Mouse (Mus musculus) intestine, embryonic 16.5 days (tissue): ENCODE results near the gene Elovl3. TPM values are rescaled to one million over a fixed set of nuclear protein-coding genes. Genes with fewer than 3 reads are reported as not detected.
"Not testable (repeated sequence)": the region's sequence is repeated elsewhere in the genome, so short reads cannot be mapped to it uniquely, and the experiment has no call there.

Source experiments
- ATAC-seq: fragments of 200-750 bp; cut with Nextera tagmentation; 2 replicates; pipeline ENCODE4 v1.8.0; 2017; ENCODE audit warnings: moderate TSS enrichment, moderate library complexity
- H3K27ac ChIP-seq: fragments of 300-500 bp; sonication (generic); 2 replicates; pipeline ENCODE4 v1.5.1; 2014; ENCODE audit warnings: mild to moderate bottlenecking, low read length
- H3K27me3 ChIP-seq: fragments of 300-500 bp; sonication (generic); replicated peaks from 2 replicates; pipeline ENCODE4 v1.6.1; 2014; ENCODE audit warnings: low read length, control low read depth, mixed read lengths; ENCODE audit not compliant: control insufficient read depth, insufficient read depth
- H3K36me3 ChIP-seq: fragments of 300-500 bp; sonication (generic); 2 replicates; pipeline ENCODE4 v1.6.1; 2014; ENCODE audit warnings: low read length, control low read depth; ENCODE audit not compliant: control insufficient read depth, insufficient read depth
- H3K4me1 ChIP-seq: fragments of 300-500 bp; sonication (generic); 2 replicates; pipeline ENCODE4 v1.6.1; 2014; ENCODE audit warnings: low read length, control low read depth, mixed read lengths; ENCODE audit not compliant: control insufficient read depth, insufficient read depth
- H3K4me2 ChIP-seq: fragments of 300-500 bp; sonication (generic); 2 replicates; pipeline ENCODE4 v1.6.1; 2014; ENCODE audit warnings: low read depth, low read length, control low read depth
- H3K4me3 ChIP-seq: fragments of 300-500 bp; sonication (generic); 2 replicates; pipeline ENCODE4 v1.5.1; 2014; ENCODE audit warnings: mild to moderate bottlenecking, low read length
- H3K9ac ChIP-seq: fragments of 300-500 bp; sonication (generic); 2 replicates; pipeline ENCODE4 v1.6.1; 2014; ENCODE audit warnings: low read depth, low read length
- H3K9me3 ChIP-seq: fragments of 300-500 bp; sonication (generic); 2 replicates; pipeline ENCODE4 v1.6.1; 2016; ENCODE audit warnings: low read length, control low read depth; ENCODE audit not compliant: control insufficient read depth
- WGBS: fragments of 180-500 bp; shearing (Covaris S2); extraction: QIAGEN DNeasy Blood & Tissue Kit; methylation state at CpG from one replicate; pipeline ENCODE4 v1.1.7; 2014; 5-methylcytosine and 5-hydroxymethylcytosine counted together
- polyA plus RNA-seq: library from polyadenylated mRNA; unstranded; fragments of >200 nt; fragmentation: Nextera tagmentation; extraction: Ambion mirVana; gene quantifications from 2 replicates; pipeline ENCODE4 v1.2.1, GENCODE M21; 2015

Elovl3 gene
- polyA plus RNA-seq, 1 experiment from 2014 or later: not detected

- not testable (repeated sequence) for H3K36me3 ChIP-seq, H3K4me3 ChIP-seq, H3K4me2 ChIP-seq, H3K27ac ChIP-seq, H3K9me3 ChIP-seq, H3K9ac ChIP-seq, ATAC-seq, H3K4me1 ChIP-seq
- peaks cover 30% of the 10 kb centered on the region for H3K27me3 ChIP-seq
- WGBS: 69% methylated on average over 6 of the region's 6 CpGs
Observed at GRCm38 (mm10) chr19:46129737-46130136, 2.0 kb upstream of the Elovl3 start.

DNA sequence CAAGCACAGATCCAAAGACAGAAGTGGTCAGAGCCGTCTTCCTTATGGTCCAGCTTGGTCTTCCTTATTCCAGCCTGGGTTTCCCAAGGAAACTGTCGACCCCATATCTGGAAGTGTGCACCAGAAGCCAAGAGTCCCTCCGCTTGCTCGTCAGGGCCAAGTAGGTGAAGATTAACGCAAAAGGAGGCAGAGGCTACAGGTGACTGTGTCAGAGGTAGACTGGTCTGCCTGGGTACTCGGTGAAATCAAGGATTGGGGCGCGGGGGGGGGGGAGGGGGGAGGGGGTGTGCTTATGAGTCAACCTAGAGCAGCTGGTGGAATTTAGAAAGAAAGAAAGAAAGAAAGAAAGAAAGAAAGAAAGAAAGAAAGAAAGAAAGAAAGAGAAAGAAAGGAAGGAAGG lies 414 bp upstream of the Elovl3 start:
- no peak overlapping the region for H3K27ac ChIP-seq
- H3K9me3 ChIP-seq: no peaks in the 10 kb centered on the region
- no peak for ATAC-seq
- H3K36me3 ChIP-seq: no peaks in the 10 kb centered on the region
- peak overlapping the region; percentile 35 for H3K4me3 ChIP-seq
- no peak overlapping the region for H3K9ac ChIP-seq
- 6% methylated on average over 8 of the region's 8 CpGs for WGBS
- peak overlapping the region; percentile 54 for H3K4me2 ChIP-seq
- peaks cover 40% of the 10 kb centered on the region for H3K27me3 ChIP-seq
- H3K4me1 ChIP-seq: peaks cover 12% of the 10 kb centered on the region

- Histone ChIP-seq H3K9me3 (no peaks in the 10 kb centered on the region), H3K4me3 (no peak overlapping the region), H3K4me2 (no peak overlapping the region), H3K27ac (no peak overlapping the region), H3K4me1 (peaks cover 21% of the 10 kb centered on the region), H3K9ac (no peak overlapping the region), H3K36me3 (no peaks in the 10 kb centered on the region), H3K27me3 (peaks cover 49% of the 10 kb centered on the region)
- no peak for ATAC-seq
- WGBS: 49% methylated on average over 6 of the region's 6 CpGs
Observed at GRCm38 (mm10) chr19:46132577-46132976, 880 bp downstream of the Elovl3 start.

- WGBS: 1% methylated on average over 12 of the region's 12 CpGs
- H3K4me3 ChIP-seq: peak overlapping the region; percentile 62
- H3K27me3 ChIP-seq: peaks cover 59% of the 10 kb centered on the region
- no peak overlapping the region for H3K27ac ChIP-seq
- H3K4me1 ChIP-seq: peaks cover 21% of the 10 kb centered on the region
- ATAC-seq: peak; percentile 69
- H3K9ac ChIP-seq: no peak overlapping the region
- no peaks in the 10 kb centered on the region for H3K9me3 ChIP-seq
- peak overlapping the region; percentile 100 for H3K4me2 ChIP-seq
- H3K36me3 ChIP-seq: no peaks in the 10 kb centered on the region
Observed at GRCm38 (mm10) chr19:46135297-46135696, 3.6 kb downstream of the Elovl3 start.

GRCm38 (mm10) chr19:46135789-46136638 lies 4.3 kb downstream of the Elovl3 start:
- no peaks in the 10 kb centered on the region for H3K9me3 ChIP-seq
- H3K27me3 ChIP-seq: peaks cover 54% of the 10 kb centered on the region
- under 1% methylated on average over 79 of the region's 79 CpGs for WGBS
- H3K4me2 ChIP-seq: peak overlapping the region; percentile 100
- H3K27ac ChIP-seq: no peak overlapping the region
- H3K4me3 ChIP-seq: peak overlapping the region; percentile 62
- H3K36me3 ChIP-seq: no peaks in the 10 kb centered on the region
- peak; percentile 58 for ATAC-seq
- peak overlapping the region; percentile 64 for H3K9ac ChIP-seq
- peaks cover 21% of the 10 kb centered on the region for H3K4me1 ChIP-seq

- WGBS: 2% methylated on average over 49 of the region's 49 CpGs
- Histone ChIP-seq H3K4me1 (peaks cover 19% of the 10 kb centered on the region), H3K9ac (peak overlapping the region; percentile 64), H3K27me3 (peaks cover 51% of the 10 kb centered on the region), H3K27ac (no peak overlapping the region), H3K36me3 (no peaks in the 10 kb centered on the region), H3K4me3 (peak overlapping the region; percentile 62), H3K4me2 (peak overlapping the region; percentile 100), H3K9me3 (no peaks in the 10 kb centered on the region)
- ATAC-seq: peak; percentile 35; the same call in 1 of the 2 replicates
Observed at GRCm38 (mm10) chr19:46136639-46137580, 5.2 kb downstream of the Elovl3 start.

GRCm38 (mm10) chr19:46140324-46140723 lies 8.6 kb downstream of the Elovl3 start:
- peaks cover 18% of the 10 kb centered on the region for H3K4me1 ChIP-seq
- H3K9ac ChIP-seq: no peak overlapping the region
- H3K27ac ChIP-seq: no peak overlapping the region
- H3K4me2 ChIP-seq: no peak overlapping the region
- peaks cover 59% of the 10 kb centered on the region for H3K27me3 ChIP-seq
- H3K4me3 ChIP-seq: no peak overlapping the region
- no peaks in the 10 kb centered on the region for H3K36me3 ChIP-seq
- no peaks in the 10 kb centered on the region for H3K9me3 ChIP-seq
- WGBS: 69% methylated on average over 2 of the region's 2 CpGs
- no peak for ATAC-seq

DNA sequence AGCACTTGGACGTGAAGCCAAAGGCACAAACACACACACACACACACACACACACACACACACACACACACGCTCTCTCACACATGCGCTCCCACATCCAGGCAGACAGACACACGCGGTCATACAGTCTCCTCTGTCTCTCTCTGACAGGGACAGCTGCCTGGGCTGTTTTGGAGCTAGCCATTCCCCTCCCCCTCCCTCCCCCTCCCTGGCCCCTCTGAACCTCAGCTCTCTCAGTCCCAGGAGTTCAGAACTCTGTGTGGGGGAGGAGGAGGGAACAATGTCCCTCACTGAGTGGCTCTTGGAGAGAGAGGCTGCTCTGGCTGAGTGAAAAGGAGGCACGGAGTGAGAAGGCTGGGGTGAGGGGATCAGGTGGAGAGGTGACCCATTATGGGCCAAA lies 9.4 kb downstream of the Elovl3 start:
- Histone ChIP-seq H3K9me3 (no peaks in the 10 kb centered on the region), H3K27me3 (peaks cover 51% of the 10 kb centered on the region), H3K4me2 (no peak overlapping the region), H3K36me3 (no peaks in the 10 kb centered on the region), H3K9ac (no peak overlapping the region), H3K4me3 (no peak overlapping the region), H3K4me1 (peaks cover 10% of the 10 kb centered on the region), H3K27ac (no peak overlapping the region)
- ATAC-seq: no peak
- 23% methylated on average over 6 of the region's 6 CpGs for WGBS
